Mouse (Mus musculus) hindbrain, embryonic 13.5 days (tissue): ENCODE data around the gene Mroh9. TPM values are rescaled to one million over a fixed set of nuclear protein-coding genes. Genes with fewer than 3 reads are reported as not detected.
A peak's percentile ranks its signal among the peaks of the same experiment; 100 is the strongest.

Experiments
- ATAC-seq: fragments of 200-750 bp; cut with Nextera tagmentation; 2 replicates; pipeline ENCODE4 v1.8.0; 2017; ENCODE audit warnings: moderate TSS enrichment; ENCODE audit not compliant: low FRiP score
- H3K27ac ChIP-seq: fragments of 300-500 bp; sonication (generic); 2 replicates; pipeline ENCODE4 v1.5.1; 2015; ENCODE audit warnings: inconsistent platforms, mild to moderate bottlenecking, moderate library complexity
- H3K27me3 ChIP-seq: fragments of 300-500 bp; sonication (generic); 2 replicates; pipeline ENCODE4 v1.6.1; 2015; ENCODE audit warnings: mild to moderate bottlenecking, inconsistent platforms
- H3K36me3 ChIP-seq: fragments of 300-500 bp; sonication (generic); 2 replicates; pipeline ENCODE4 v1.6.1; 2015; ENCODE audit warnings: mild to moderate bottlenecking, inconsistent platforms
- H3K4me1 ChIP-seq: fragments of 300-500 bp; sonication (generic); replicated peaks from 2 replicates; pipeline ENCODE4 v1.6.1; 2015; ENCODE audit warnings: inconsistent platforms
- H3K4me2 ChIP-seq: fragments of 300-500 bp; sonication (generic); 2 replicates; pipeline ENCODE4 v1.6.1; 2015; ENCODE audit warnings: inconsistent platforms, mild to moderate bottlenecking, moderate library complexity
- H3K4me3 ChIP-seq: fragments of 300-500 bp; sonication (generic); 2 replicates; pipeline ENCODE4 v1.5.1; 2015; ENCODE audit warnings: mild to moderate bottlenecking, inconsistent platforms
- H3K9ac ChIP-seq: fragments of 300-500 bp; sonication (generic); 2 replicates; pipeline ENCODE4 v1.6.1; 2015; ENCODE audit warnings: mild to moderate bottlenecking, inconsistent platforms
- H3K9me3 ChIP-seq: fragments of 300-500 bp; sonication (generic); 2 replicates; pipeline ENCODE4 v1.6.1; 2016; ENCODE audit warnings: inconsistent platforms
- WGBS: fragments of 180-500 bp; shearing (Covaris S2); methylation state at CpG from one replicate; pipeline ENCODE4 v1.1.7; 2015; 5-methylcytosine and 5-hydroxymethylcytosine counted together
- polyA plus RNA-seq: library from polyadenylated mRNA; unstranded; fragments of >200 nt; fragmentation: Nextera tagmentation; extraction: Ambion mirVana; gene quantifications from 2 replicates; pipeline ENCODE4 v1.2.1, GENCODE M21; 2015

Gene Mroh9
- not detected in 2 replicates for polyA plus RNA-seq

GRCm38 (mm10) chr1:163085570-163085969 is at the start of gene Mroh9:
TSS of gene Mroh9 (minus strand) at chr1:163085670.
- no peak for ATAC-seq
- no peaks in the 10 kb centered on the region for H3K27me3 ChIP-seq
- no peak within 1 kb of the TSS for H3K9ac ChIP-seq
- H3K4me1 ChIP-seq, result no peaks in the 10 kb centered on the region
- no peaks in the 10 kb centered on the region for H3K9me3 ChIP-seq
- no peak within 1 kb of the TSS for H3K4me3 ChIP-seq
- no peaks in the 10 kb centered on the region for H3K36me3 ChIP-seq
- no peak within 1 kb of the TSS for H3K27ac ChIP-seq
- no peak within 1 kb of the TSS for H3K4me2 ChIP-seq
- 87% methylated on average over 2 of the region's 2 CpGs for WGBS

GRCm38 (mm10) chr1:163129976-163130375 is 44.5 kb upstream of the Mroh9 start:
- Histone ChIP-seq H3K4me1 (no peaks in the 10 kb centered on the region), H3K36me3 (no peaks in the 10 kb centered on the region), H3K4me2 (no peak overlapping the region), H3K9ac (no peak overlapping the region), H3K4me3 (no peak overlapping the region), H3K27me3 (no peaks in the 10 kb centered on the region), H3K27ac (no peak overlapping the region), H3K9me3 (no peaks in the 10 kb centered on the region)
- ATAC-seq, result no peak
- 68% methylated on average over 3 of the region's 3 CpGs for WGBS

DNA sequence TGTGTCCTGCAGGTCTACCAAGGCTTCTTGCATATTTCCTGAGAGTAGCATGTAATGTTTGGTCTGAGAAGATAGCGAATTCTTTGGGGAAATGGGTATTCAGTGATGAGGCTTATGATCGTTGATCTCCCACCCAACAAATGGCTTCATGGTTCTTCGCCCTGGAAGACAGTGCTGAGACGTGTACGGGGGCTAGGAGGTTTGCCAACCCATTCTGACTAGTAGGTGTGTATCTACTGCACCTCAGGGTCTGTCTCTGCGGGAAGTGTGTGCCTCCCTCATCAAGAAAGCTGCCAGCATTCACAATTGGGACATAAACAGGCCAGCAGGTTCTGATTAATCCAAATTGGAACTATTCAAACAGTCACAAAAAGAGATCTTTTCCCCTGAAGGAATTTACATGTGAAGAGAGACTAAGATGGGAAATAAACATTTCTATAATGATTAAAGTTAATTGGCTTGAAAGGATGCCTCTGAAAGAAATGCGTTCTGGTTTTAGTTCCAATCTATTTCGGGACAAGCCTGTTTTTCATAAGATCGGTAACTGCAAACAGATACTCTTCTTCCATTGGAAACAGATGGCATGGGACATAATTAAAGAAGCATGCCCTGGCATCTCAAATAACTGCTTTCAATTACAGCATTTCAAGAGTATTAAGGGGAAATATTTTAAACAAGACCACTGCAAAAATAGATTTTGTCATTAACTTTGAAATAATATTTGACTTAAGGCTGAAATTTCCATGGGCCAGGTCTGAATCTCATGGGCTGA is 43.8 kb upstream of the Mroh9 start:
- H3K9ac ChIP-seq, result no peak overlapping the region
- H3K4me2 ChIP-seq, result no peak overlapping the region
- H3K4me3 ChIP-seq, result no peak overlapping the region
- no peak for ATAC-seq
- peak overlapping the region; percentile 26; the same call in 1 of the 2 replicates for H3K27ac ChIP-seq
- H3K9me3 ChIP-seq, result no peaks in the 10 kb centered on the region
- no peaks in the 10 kb centered on the region for H3K4me1 ChIP-seq
- H3K36me3 ChIP-seq, result no peaks in the 10 kb centered on the region
- WGBS, result 73% methylated on average over 9 of the region's 9 CpGs
- H3K27me3 ChIP-seq, result no peaks in the 10 kb centered on the region

DNA sequence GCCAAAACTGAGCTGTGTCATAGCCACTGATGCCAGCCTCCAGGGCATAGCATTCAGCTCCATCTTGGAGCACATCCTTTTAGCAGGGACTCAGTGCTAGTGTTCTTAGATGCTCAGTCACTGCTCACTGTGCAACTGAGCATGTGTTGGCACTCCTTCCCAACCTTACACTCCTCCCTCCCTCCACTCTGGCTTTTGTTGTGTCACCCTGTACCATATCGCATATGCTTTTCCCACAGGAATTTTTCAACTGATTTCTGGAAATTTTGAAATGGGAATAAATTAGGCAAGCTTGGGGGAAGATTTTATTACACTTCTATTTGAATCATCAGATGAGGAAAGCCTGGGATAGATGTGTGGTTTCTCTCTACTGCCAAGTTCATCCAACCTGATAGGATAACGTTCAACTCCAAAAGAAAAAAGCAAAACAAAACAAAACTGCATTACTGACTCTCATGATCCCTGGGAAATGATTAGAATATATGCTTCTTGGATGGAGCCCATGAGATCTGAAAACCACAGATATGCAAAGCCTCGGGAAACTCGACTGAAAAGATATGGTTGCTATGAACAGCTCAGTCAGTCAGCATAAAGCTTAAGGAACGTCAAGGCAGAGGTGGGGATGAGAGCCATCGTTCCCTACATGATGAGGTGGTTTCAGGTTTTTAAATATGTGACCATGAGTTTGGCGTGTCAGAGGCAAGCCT is 40.9 kb upstream of the Mroh9 start:
- WGBS, result 88% methylated on average over 7 of the region's 7 CpGs
- no peak overlapping the region for H3K9ac ChIP-seq
- no peaks in the 10 kb centered on the region for H3K27me3 ChIP-seq
- H3K27ac ChIP-seq, result no peak overlapping the region
- ATAC-seq, result no peak
- H3K4me2 ChIP-seq, result no peak overlapping the region
- no peaks in the 10 kb centered on the region for H3K4me1 ChIP-seq
- H3K4me3 ChIP-seq, result no peak overlapping the region
- no peaks in the 10 kb centered on the region for H3K9me3 ChIP-seq
- no peaks in the 10 kb centered on the region for H3K36me3 ChIP-seq

DNA sequence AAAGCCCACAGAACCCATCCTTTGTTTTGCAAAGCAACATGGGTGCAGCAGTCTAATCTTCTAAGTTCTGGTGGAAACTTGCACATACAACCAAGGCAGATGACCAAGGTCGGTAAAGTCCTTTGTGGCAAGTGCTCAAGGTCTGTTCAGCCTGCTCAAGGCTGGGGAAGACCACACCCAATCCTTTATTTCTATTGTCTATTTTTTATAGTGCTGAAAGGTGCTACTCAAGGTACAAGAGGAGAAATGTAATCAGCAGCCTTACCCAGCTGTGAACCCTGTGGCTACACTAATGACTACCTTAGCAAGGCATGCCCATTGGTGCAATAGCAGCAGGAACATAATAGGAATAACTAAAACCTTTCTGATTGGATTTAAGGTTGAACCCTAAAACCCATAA is 36.9 kb upstream of the Mroh9 start:
- ATAC-seq, result no peak
- Histone ChIP-seq H3K9ac (no peak overlapping the region), H3K36me3 (no peaks in the 10 kb centered on the region), H3K4me3 (no peak overlapping the region), H3K4me1 (no peaks in the 10 kb centered on the region), H3K4me2 (no peak overlapping the region), H3K27me3 (no peaks in the 10 kb centered on the region), H3K27ac (no peak overlapping the region), H3K9me3 (no peaks in the 10 kb centered on the region)
- WGBS, result 95% methylated on average over 1 of the region's 1 CpGs

GRCm38 (mm10) chr1:163113461-163114174 is 28.1 kb upstream of the Mroh9 start:
- Histone ChIP-seq H3K36me3 (no peaks in the 10 kb centered on the region), H3K27ac (no peak overlapping the region), H3K4me1 (no peaks in the 10 kb centered on the region), H3K4me2 (no peak overlapping the region), H3K27me3 (no peaks in the 10 kb centered on the region), H3K4me3 (no peak overlapping the region), H3K9ac (no peak overlapping the region), H3K9me3 (no peaks in the 10 kb centered on the region)
- 73% methylated on average over 8 of the region's 8 CpGs for WGBS
- ATAC-seq, result no peak

GRCm38 (mm10) chr1:163112482-163113164 is 27.2 kb upstream of the Mroh9 start:
- Histone ChIP-seq H3K4me1 (no peaks in the 10 kb centered on the region), H3K4me3 (no peak overlapping the region), H3K9me3 (no peaks in the 10 kb centered on the region), H3K36me3 (no peaks in the 10 kb centered on the region), H3K27me3 (no peaks in the 10 kb centered on the region), H3K9ac (no peak overlapping the region), H3K27ac (no peak overlapping the region), H3K4me2 (no peak overlapping the region)
- ATAC-seq, result no peak
- 94% methylated on average over 4 of the region's 4 CpGs for WGBS

DNA sequence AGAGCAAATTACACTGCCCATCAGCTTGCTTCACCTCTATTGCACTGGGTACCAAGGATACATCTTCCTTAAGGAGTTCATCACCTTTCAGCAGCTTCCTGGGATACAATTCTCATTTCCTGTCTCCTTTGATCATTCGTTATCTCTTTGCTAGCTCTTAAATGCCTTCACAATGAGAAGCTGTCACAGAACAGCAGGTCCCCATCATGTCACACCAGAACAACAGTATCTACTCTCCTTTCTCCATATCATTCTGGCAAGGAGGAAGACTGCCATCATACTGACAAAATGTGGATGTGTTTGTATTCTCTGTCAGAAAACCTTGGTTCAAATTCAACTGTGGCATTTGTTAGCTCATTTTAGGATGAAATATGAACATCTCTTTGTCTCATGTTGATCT is 19.5 kb upstream of the Mroh9 start:
- Histone ChIP-seq H3K36me3 (no peaks in the 10 kb centered on the region), H3K27ac (no peak overlapping the region), H3K27me3 (no peaks in the 10 kb centered on the region), H3K4me3 (no peak overlapping the region), H3K4me2 (no peak overlapping the region), H3K4me1 (no peaks in the 10 kb centered on the region), H3K9me3 (no peaks in the 10 kb centered on the region), H3K9ac (no peak overlapping the region)
- 53% methylated on average over 1 of the region's 1 CpGs for WGBS
- no peak for ATAC-seq

DNA sequence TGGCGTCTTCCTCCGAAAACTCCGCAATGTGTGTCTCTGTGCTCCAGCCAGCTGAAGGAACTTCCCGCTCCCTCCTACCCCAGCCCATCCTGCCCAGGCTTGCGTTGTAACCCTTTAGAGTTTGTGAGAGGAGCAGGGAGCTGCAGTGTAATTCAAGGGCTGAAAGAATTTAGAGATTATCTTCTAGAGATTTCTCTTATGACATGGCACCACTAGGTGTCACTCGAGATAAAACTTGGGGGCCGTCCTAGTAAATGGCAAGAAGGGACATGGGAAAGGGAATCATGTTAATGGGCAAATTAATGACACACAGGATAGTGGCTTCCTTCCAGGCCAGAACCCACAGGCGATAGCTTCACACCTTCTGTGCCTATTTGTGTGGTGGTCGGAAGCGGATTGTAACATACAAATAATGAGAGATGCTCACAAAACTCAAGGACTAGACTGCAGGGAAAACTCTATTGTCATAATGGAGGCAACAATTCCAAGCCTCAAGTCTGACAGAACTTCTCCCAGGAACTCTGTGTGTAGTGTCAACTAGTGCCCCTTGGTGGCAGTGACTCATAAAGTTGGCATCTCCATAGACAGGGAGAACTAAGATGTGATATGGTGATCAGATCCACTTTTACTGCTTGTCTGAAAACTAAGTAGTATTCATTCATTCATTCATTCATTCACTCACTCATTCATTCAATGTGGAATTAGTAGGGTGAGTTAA is 6.1 kb upstream of the Mroh9 start:
- no peak overlapping the region for H3K4me3 ChIP-seq
- H3K9me3 ChIP-seq, result no peaks in the 10 kb centered on the region
- 60% methylated on average over 10 of the region's 10 CpGs for WGBS
- no peak overlapping the region for H3K9ac ChIP-seq
- no peak overlapping the region for H3K4me2 ChIP-seq
- H3K27ac ChIP-seq, result no peak overlapping the region
- no peaks in the 10 kb centered on the region for H3K4me1 ChIP-seq
- H3K36me3 ChIP-seq, result no peaks in the 10 kb centered on the region
- no peak for ATAC-seq
- no peaks in the 10 kb centered on the region for H3K27me3 ChIP-seq

DNA sequence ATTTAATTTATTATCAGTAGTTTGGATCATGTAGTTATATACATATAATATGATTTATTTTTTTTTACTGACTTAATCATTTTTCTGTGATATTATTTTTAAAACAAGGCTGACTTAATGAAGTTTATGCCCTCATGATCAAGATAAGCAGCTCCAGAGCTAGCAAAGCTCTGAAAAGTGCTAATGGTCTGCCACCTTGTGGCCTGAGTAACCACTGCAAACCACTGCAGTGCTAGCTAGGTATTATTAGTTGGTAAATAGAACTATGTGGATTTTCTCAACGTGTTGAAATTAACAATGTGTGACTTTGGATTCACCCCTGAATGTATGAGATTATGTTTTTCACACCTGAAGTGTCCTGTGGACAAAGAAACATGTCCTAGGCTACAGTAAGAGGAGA is 15.0 kb downstream of the Mroh9 start:
- H3K4me2 ChIP-seq, result no peak overlapping the region
- H3K9ac ChIP-seq, result no peak overlapping the region
- no peaks in the 10 kb centered on the region for H3K27me3 ChIP-seq
- H3K4me1 ChIP-seq, result no peaks in the 10 kb centered on the region
- H3K9me3 ChIP-seq, result no peaks in the 10 kb centered on the region
- H3K27ac ChIP-seq, result no peak overlapping the region
- peak; percentile 82 for ATAC-seq
- H3K36me3 ChIP-seq, result no peaks in the 10 kb centered on the region
- no peak overlapping the region for H3K4me3 ChIP-seq
- WGBS, result 2% methylated on average over 1 of the region's 1 CpGs

- 72% methylated on average over 3 of the region's 3 CpGs for WGBS
- H3K9me3 ChIP-seq, result no peaks in the 10 kb centered on the region
- H3K4me3 ChIP-seq, result no peak overlapping the region
- no peak overlapping the region for H3K4me2 ChIP-seq
- no peak for ATAC-seq
- no peak overlapping the region for H3K27ac ChIP-seq
- no peaks in the 10 kb centered on the region for H3K4me1 ChIP-seq
- H3K36me3 ChIP-seq, result no peaks in the 10 kb centered on the region
- H3K27me3 ChIP-seq, result no peaks in the 10 kb centered on the region
- no peak overlapping the region for H3K9ac ChIP-seq
Measured at GRCm38 (mm10) chr1:163060381-163060780, 25.1 kb downstream of the Mroh9 start.
